ENCODE assay signal across 22 mouse cellular contexts in genomic region chr9:43108081-43108480, GRCm38 (mm10). TPM values are rescaled to one million over a fixed set of nuclear protein-coding genes. Genes with fewer than 3 reads are reported as not detected.
DNase-seq lines count a peak whose midpoint lies in the region; ATAC-seq and TF ChIP-seq lines count a peak whose summit lies in the region.
"Had no signal": no experiment of that assay in that cellular context is flagged by ENCODE, and none has a peak within 500 bp of the region (broad histone marks: within the 10 kb centered on the region; RNA-seq: fewer than 3 reads in every experiment).

No protein-coding gene starts in this region.

- peaks cover 30% of the 10 kb centered on the region for H3K4me1 ChIP-seq in heart, embryonic 13.5 days
- H3K4me1 ChIP-seq in liver, adult 2 months (ENCODE audit: control insufficient read depth, insufficient read depth, low read length), result peaks cover 15% of the 10 kb centered on the region
- peaks cover 25% of the 10 kb centered on the region for H3K4me1 ChIP-seq in liver, embryonic 12.5 days
- H3K4me1 ChIP-seq in olfactory bulb, adult 2 months (ENCODE audit: control insufficient read depth, insufficient read depth, low read length), result peaks cover 5% of the 10 kb centered on the region

- no peak for DNase-seq in gastrocnemius, adult 2 months
- DNase-seq in gastrocnemius, adult 8-10 months (ENCODE audit: low spot score in 2 of 2), result no peak
- no peak for DNase-seq in heart, adult 9 months (ENCODE audit: low spot score in 2 of 2)
- no peak for DNase-seq in liver, adult 2 months (ENCODE audit: extremely low read depth, low read depth, low spot score)
- no peak for DNase-seq in frontal cortex, postnatal 10 days (ENCODE audit: low spot score in 2 of 2)
- DNase-seq: adrenal gland, postnatal 14 days; B cell, adult 2 months; cerebellum, adult 18-20 months; cerebellum, postnatal 36 days; gastrocnemius, postnatal 14 days had no signal

- H3K4me3 ChIP-seq in gastrocnemius, adult 2 months, result no peak overlapping the region
- H3K4me3 ChIP-seq in heart, embryonic 13.5 days, result no peak overlapping the region
- no peak overlapping the region for H3K4me3 ChIP-seq in liver, adult 2 months (ENCODE audit: insufficient read depth, low read depth, low read length)
- no peak overlapping the region for H3K4me3 ChIP-seq in liver, embryonic 12.5 days
- H3K4me3 ChIP-seq in olfactory bulb, adult 2 months (ENCODE audit: insufficient read depth, low read depth, low read length), result no peak overlapping the region
- H3K4me3 ChIP-seq: embryonic facial prominence, embryonic 15.5 days; erythroblast, embryonic 14.5 days; forebrain, embryonic 10.5 days; hindbrain, embryonic 15.5 days had no signal

- no peak for TF ChIP-seq CTCF in gastrocnemius, adult 2 months (IDR thresholded peaks at IDR 0.05)
- no peak for TF ChIP-seq CTCF in liver, adult 2 months (IDR thresholded peaks at IDR 0.05; ENCODE audit: low read depth, low read length)
- no peak for TF ChIP-seq CTCF in olfactory bulb, adult 2 months (IDR thresholded peaks at IDR 0.05; ENCODE audit: insufficient read depth, low read depth, low read length)

- H3K9ac ChIP-seq in heart, embryonic 13.5 days, result peak overlapping the region; percentile 12; the same call in 1 of the 2 replicates
- no peak overlapping the region for H3K9ac ChIP-seq in liver, adult 2 months (ENCODE audit: low read depth, low read length)
- H3K9ac ChIP-seq in liver, embryonic 12.5 days, result no peak overlapping the region
- H3K9ac ChIP-seq: embryonic facial prominence, embryonic 15.5 days; heart, embryonic 15.5 days; hindbrain, embryonic 15.5 days had no signal

- 71% methylated on average over 1 of the region's 1 CpGs for WGBS in heart, embryonic 13.5 days
- WGBS in liver, adult 2 months, result 81% methylated on average over 1 of the region's 1 CpGs
- WGBS in liver, embryonic 12.5 days (ENCODE audit: insufficient replicate concordance), result 68% methylated on average over 1 of the region's 1 CpGs
- 68% methylated on average over 1 of the region's 1 CpGs for WGBS in olfactory bulb, adult 2 months

- H3K27me3 ChIP-seq in heart, embryonic 13.5 days (replicated peaks), result no peaks in the 10 kb centered on the region
- no peaks in the 10 kb centered on the region for H3K27me3 ChIP-seq in liver, adult 2 months (ENCODE audit: control insufficient read depth, insufficient read depth, low read length)
- H3K27me3 ChIP-seq in liver, embryonic 12.5 days (replicated peaks), result peaks cover 73% of the 10 kb centered on the region
- H3K27me3 ChIP-seq: embryonic facial prominence, embryonic 15.5 days; heart, embryonic 15.5 days; hindbrain, embryonic 15.5 days had no signal

- no peak overlapping the region for H3K4me2 ChIP-seq in heart, embryonic 13.5 days
- H3K4me2 ChIP-seq in liver, embryonic 12.5 days, result no peak overlapping the region
- H3K4me2 ChIP-seq: hindbrain, embryonic 15.5 days had no signal

- peak overlapping the region; percentile 97 for H3K27ac ChIP-seq in gastrocnemius, adult 2 months
- H3K27ac ChIP-seq in heart, embryonic 13.5 days (replicated peaks), result no peak overlapping the region
- H3K27ac ChIP-seq in liver, adult 2 months (replicated peaks; ENCODE audit: insufficient read depth, low read depth, low read length), result peak overlapping the region; percentile 7; the same call in 1 of the 2 replicates
- no peak overlapping the region for H3K27ac ChIP-seq in liver, embryonic 12.5 days
- H3K27ac ChIP-seq in olfactory bulb, adult 2 months (ENCODE audit: insufficient read depth, low read depth, low read length), result 0 out of 2 replicates have a peak overlapping the region, but pooled peaks have one; percentile 36
- H3K27ac ChIP-seq: forebrain, embryonic 10.5 days; hindbrain, embryonic 15.5 days had no signal

- H3K36me3 ChIP-seq in heart, embryonic 13.5 days, result peaks cover 37% of the 10 kb centered on the region
- H3K36me3 ChIP-seq in liver, adult 2 months (ENCODE audit: control insufficient read depth, insufficient read depth, low read length), result no peaks in the 10 kb centered on the region
- H3K36me3 ChIP-seq in liver, embryonic 12.5 days, result no peaks in the 10 kb centered on the region

- ATAC-seq in heart, embryonic 13.5 days (ENCODE audit: extremely low read depth, insufficient number of reproducible peaks, low FRiP score, low TSS enrichment), result no peak
- no peak for ATAC-seq in liver, embryonic 12.5 days
- ATAC-seq: CD4-positive, CD25-positive, alpha-beta regulatory T cell, adult 4 months; forebrain, embryonic 14.5 days; intestine, embryonic 16.5 days had no signal

- intact Hi-C loops in gastrocnemius, adult 2 months (cut with DNase I), result no loop called here

- peaks cover 5% of the 10 kb centered on the region for H3K79me2 ChIP-seq in liver, adult 2 months (ENCODE audit: control insufficient read depth, insufficient read depth, low read length)

- no peaks in the 10 kb centered on the region for H3K9me3 ChIP-seq in heart, embryonic 13.5 days
- no peaks in the 10 kb centered on the region for H3K9me3 ChIP-seq in liver, embryonic 12.5 days (replicated peaks)
- H3K9me3 ChIP-seq: embryonic facial prominence, embryonic 15.5 days; forebrain, embryonic 10.5 days; G1E; heart, embryonic 15.5 days; hindbrain, embryonic 15.5 days had no signal

- no peak for TF ChIP-seq POLR2A in liver, adult 2 months (IDR thresholded peaks at IDR 0.05; ENCODE audit: extremely low read depth, insufficient read depth, low read length)
- no peak for TF ChIP-seq POLR2A in olfactory bulb, adult 2 months (IDR thresholded peaks at IDR 0.05; ENCODE audit: insufficient read depth, low read depth, low read length)

RNA-seq across cellular contexts. Expression of gene Arhgef12, which starts 1.0 kb away (rescaled TPM):
- total RNA-seq in gastrocnemius, adult 2 months (2021), result 10 to 100 TPM; 41.9 to 61.9 TPM
- 10 to 100 TPM; 41.1 to 64.5 (median 52.8) TPM for total RNA-seq in gastrocnemius, adult 8-10 months (2022)
- polyA plus RNA-seq in heart, embryonic 13.5 days (2015; fragmentation: Nextera tagmentation; extraction: Ambion mirVana), result 9.2 and 9.7 TPM in 2 replicates
- total RNA-seq in liver, adult 2 months (2014; rRNA removed), result 62.3 and 77.7 TPM in 2 replicates
- 20.8 and 22.9 TPM in 2 replicates for polyA plus RNA-seq in liver, adult 2 months (2012; rRNA removed)
- 8.4 and 9.3 TPM in 2 replicates for polyA plus RNA-seq in liver, embryonic 12.5 days (2016; fragmentation: Nextera tagmentation; extraction: Ambion mirVana)
- polyA plus RNA-seq in olfactory bulb, adult 2 months (2012; ENCODE audit: insufficient read depth, insufficient read length, low replicate concordance, missing spikeins), result 42.4 TPM in 1 of 2 replicates, not detected in the other

RNA-seq across cellular contexts. Expression of gene Tmem136, which starts 8.3 kb away (rescaled TPM):
- total RNA-seq in gastrocnemius, adult 2 months (2021), result 1 to 10 TPM; 2.3 to 3.0 TPM
- 1 to 10 TPM; 1.4 to 2.9 (median 2.5) TPM for total RNA-seq in gastrocnemius, adult 8-10 months (2022)
- 12.8 and 12.9 TPM in 2 replicates for polyA plus RNA-seq in heart, embryonic 13.5 days (2015; fragmentation: Nextera tagmentation; extraction: Ambion mirVana)
- 0.34 and 0.37 TPM in 2 replicates for total RNA-seq in liver, adult 2 months (2014; rRNA removed)
- polyA plus RNA-seq in liver, adult 2 months (2012; rRNA removed), result 0.17 and 0.32 TPM in 2 replicates
- 1.0 and 1.2 TPM in 2 replicates for polyA plus RNA-seq in liver, embryonic 12.5 days (2016; fragmentation: Nextera tagmentation; extraction: Ambion mirVana)
- polyA plus RNA-seq in olfactory bulb, adult 2 months (2012; ENCODE audit: insufficient read depth, insufficient read length, low replicate concordance, missing spikeins), result not detected in 2 replicates
- polyA plus RNA-seq: erythroblast, embryonic 14.5 days had no signal

Comparison
In these comparisons a context has a peak if more than half of its experiments do, and no peak if none do; other contexts are left out.
1. H3K27ac ChIP-seq: peak in gastrocnemius, adult 2 months (single experiment), liver, adult 2 months (single experiment) and olfactory bulb, adult 2 months (single experiment); none in heart, embryonic 13.5 days (single experiment) and liver, embryonic 12.5 days (single experiment).